Mouse (Mus musculus): ENCODE results near the gene Uhrf1. TPM values are rescaled to one million over a fixed set of nuclear protein-coding genes. Genes with fewer than 3 reads are reported as not detected.

Gene Uhrf1
- polyA plus RNA-seq, 1 experiment = 29.3 TPM

DNA sequence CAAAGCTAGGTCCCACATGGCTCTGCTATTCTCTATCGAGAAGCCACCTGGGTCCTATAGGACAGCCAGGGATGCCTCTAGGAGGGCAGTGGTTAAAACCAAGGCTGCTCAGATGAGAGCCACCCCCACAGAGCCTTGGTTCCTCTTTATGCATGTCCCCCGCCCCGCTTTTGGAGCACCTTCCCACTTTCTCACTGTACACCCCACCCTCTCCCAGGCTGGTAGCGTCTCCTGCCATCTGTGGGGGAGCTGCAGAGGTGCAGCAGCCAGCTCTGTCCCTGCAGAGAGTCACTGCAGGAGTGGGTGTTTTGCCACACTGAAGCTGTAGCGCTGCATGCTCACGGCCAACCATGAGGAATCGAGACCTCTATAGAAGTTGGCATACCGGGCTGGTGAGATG is 19.8 kb upstream of the Uhrf1 start:
- TF ChIP-seq POLR2A (IDR thresholded peaks at IDR 0.05; ENCODE audit: borderline replicate concordance, low read depth, low read length) (no peak), CTCF (IDR thresholded peaks at IDR 0.05; ENCODE audit: low read depth, low read length) (no peak)
- Histone ChIP-seq H3K4me1 (ENCODE audit: control insufficient read depth, insufficient read depth, low read length) (peaks cover 15% of the 10 kb centered on the region), H3K27ac (ENCODE audit: insufficient read depth, low read depth, low read length) (no peak overlapping the region), H3K4me3 (ENCODE audit: insufficient read depth, low read length) (no peak overlapping the region)

DNA sequence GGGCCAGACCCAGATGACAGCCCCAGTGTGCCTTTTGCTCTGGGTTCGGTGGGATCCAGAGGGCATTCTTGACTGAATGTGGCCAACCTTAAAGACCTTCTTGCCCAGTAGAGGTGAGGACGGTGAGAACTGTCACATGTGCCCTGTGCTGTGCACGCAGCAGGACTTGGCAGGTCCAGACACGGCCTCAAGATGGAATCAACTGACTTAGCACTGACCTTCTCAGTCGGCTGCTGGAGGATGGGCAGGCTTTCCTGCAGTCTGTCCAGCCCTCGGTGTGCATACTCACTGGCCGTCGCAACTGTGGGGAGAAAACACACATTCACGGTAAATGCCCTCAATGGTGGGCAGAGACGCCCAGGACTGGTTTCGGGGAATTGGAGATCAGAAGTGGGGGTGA is 17.1 kb upstream of the Uhrf1 start:
- no peak for TF ChIP-seq CTCF (IDR thresholded peaks at IDR 0.05; ENCODE audit: low read depth, low read length)
- TF ChIP-seq POLR2A (IDR thresholded peaks at IDR 0.05; ENCODE audit: borderline replicate concordance, low read depth, low read length) = no peak
- H3K4me1 ChIP-seq (ENCODE audit: control insufficient read depth, insufficient read depth, low read length) = peaks cover 16% of the 10 kb centered on the region
- H3K27ac ChIP-seq (ENCODE audit: insufficient read depth, low read depth, low read length) = no peak overlapping the region
- H3K4me3 ChIP-seq (ENCODE audit: insufficient read depth, low read length) = no peak overlapping the region

DNA sequence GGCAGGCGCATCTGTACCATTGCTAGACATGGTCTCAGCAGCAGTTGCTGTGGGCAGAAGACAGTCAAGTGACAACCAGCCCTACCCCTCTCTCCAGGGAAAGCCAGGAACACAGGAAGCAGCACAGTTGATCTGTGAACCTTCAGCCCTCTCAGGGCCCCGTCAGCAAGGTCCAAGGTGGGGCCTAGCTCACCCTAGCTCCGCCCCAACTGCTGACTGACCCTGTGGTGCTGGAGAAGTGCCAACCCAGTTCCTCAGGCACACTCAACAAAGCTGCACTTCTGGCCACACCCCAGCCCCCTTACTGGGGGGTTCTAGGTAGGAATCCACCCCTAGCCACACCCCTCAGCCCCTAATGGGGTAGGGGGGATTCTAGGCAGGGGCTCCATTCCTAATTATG is 15.3 kb upstream of the Uhrf1 start:
- Histone ChIP-seq H3K4me1 (ENCODE audit: control insufficient read depth, insufficient read depth, low read length) (peaks cover 21% of the 10 kb centered on the region), H3K27ac (ENCODE audit: insufficient read depth, low read depth, low read length) (no peak overlapping the region), H3K4me3 (ENCODE audit: insufficient read depth, low read length) (no peak overlapping the region)
- TF ChIP-seq CTCF (IDR thresholded peaks at IDR 0.05; ENCODE audit: low read depth, low read length) (no peak), POLR2A (IDR thresholded peaks at IDR 0.05; ENCODE audit: borderline replicate concordance, low read depth, low read length) (no peak)

DNA sequence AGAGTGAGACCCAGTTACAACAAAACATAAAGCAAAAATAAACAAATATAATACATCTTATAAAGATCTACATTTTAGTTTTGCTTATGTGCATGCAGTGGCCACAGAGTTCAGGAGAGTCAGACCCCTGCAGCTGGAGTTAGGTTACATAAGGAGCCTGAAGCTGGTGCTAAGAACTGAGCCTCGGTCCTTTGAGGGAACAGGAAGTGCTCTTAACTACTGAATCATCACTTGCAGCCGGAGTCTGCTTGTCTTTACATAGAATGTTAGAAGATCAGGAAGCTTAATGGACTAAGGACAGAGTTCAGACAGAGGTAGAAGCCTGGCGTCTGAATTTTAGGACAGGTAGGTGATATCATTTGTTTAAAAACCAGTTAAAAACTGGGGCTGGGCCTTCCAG is 14.3 kb upstream of the Uhrf1 start:
- Histone ChIP-seq H3K4me3 (ENCODE audit: insufficient read depth, low read length) (peak overlapping the region; percentile 72), H3K4me1 (ENCODE audit: control insufficient read depth, insufficient read depth, low read length) (peaks cover 21% of the 10 kb centered on the region), H3K27ac (ENCODE audit: insufficient read depth, low read depth, low read length) (peak overlapping the region; percentile 82)
- TF ChIP-seq POLR2A (IDR thresholded peaks at IDR 0.05; ENCODE audit: borderline replicate concordance, low read depth, low read length) = no peak
- TF ChIP-seq CTCF (IDR thresholded peaks at IDR 0.05; ENCODE audit: low read depth, low read length) = no peak

DNA sequence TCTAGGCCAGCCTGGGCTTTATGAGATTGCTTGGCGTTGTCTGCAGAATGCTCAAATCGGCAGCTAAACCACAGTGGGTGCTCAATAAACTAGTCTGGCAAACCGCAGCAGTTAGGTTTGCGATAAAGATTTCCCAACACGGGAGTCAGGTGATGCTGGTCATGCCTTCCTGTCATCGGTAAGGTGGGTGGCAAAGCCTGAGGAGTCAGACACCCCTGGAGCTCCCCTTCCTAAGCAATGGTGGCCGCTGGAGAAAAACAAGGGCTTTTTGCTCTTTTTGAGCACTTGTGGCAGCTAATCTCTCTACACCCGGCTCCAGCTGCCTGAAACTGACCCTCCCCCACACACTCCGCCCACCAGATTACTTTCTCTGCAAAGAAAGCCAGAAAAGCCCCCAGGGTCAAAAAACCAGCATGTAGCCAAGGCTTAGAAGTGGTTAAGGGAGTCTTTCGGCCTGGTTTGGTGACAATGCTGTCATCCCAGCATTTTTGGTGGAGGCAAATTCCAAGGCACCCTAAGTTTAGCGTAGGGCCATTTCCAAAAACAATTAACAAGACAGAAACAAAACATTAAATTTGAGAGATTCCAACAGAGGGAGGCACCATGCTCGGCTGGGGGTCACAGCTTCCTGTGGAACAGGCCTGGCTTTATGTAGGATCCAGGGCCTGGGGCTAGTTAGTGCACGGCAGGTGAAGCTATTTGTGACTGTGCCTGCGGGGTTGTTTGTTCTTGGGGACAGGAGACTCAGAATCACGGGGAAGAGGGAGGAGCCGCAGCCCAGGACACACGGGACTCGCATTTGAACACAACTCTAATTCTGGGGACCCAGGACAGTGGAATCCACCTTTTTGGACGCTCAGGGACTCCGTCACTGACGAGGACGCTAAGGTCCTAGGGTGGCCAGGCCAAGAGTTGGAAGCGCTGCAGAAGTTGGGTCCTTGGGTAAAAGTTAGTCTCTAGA is 13.5 kb upstream of the Uhrf1 start:
- H3K27ac ChIP-seq (ENCODE audit: insufficient read depth, low read depth, low read length) = peak overlapping the region; percentile 82
- peak overlapping the region; percentile 72 for H3K4me3 ChIP-seq (ENCODE audit: insufficient read depth, low read length)
- H3K4me1 ChIP-seq (ENCODE audit: control insufficient read depth, insufficient read depth, low read length) = peaks cover 21% of the 10 kb centered on the region

DNA sequence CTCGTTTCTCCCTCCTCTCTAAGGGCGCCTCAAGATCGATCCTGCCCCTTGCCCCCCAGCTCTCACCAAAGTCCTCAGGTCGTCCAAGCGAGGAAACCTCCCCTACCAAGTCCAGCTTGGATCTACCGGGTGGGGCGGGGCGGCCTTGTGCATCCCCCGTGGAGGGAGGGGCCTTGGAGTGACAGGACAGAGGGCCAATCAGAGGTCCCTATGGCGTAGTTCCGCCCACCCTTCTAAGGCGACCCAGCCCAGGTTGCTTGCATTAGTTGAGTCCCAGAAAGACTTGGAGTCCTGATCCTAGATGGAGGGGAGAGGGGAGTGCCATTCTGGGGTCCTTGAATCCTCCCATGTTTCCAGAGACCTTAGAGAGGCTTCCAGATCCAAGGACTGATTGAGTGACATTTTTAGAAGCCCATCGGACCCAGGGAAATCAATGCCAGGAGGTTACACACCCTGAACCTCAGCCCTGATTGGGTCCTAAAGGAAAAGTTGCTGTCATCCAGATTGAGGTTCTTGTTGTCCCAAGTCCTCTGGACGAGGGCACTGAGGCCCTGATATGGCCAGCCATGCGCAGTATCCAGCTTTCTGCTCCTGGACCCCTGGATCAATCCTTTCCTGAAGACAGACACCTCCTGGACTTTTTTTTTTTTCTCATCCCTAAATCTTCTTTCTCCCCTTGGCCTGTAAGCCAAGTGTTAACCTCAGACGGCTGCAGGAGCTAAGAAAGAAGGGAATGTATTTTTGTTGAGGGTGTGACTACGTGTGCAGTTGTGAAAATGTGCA is 12.5 kb upstream of the Uhrf1 start:
- Histone ChIP-seq H3K4me3 (ENCODE audit: insufficient read depth, low read length) (peak overlapping the region; percentile 72), H3K27ac (ENCODE audit: insufficient read depth, low read depth, low read length) (peak overlapping the region; percentile 82), H3K4me1 (ENCODE audit: control insufficient read depth, insufficient read depth, low read length) (peaks cover 21% of the 10 kb centered on the region)
- TF ChIP-seq CTCF (IDR thresholded peaks at IDR 0.05; ENCODE audit: low read depth, low read length) (no peak), POLR2A (IDR thresholded peaks at IDR 0.05; ENCODE audit: borderline replicate concordance, low read depth, low read length) (no peak)

More for the DNA sequence above, 13.5 kb upstream of the Uhrf1 start:
- TF ChIP-seq POLR2A (IDR thresholded peaks at IDR 0.05; ENCODE audit: borderline replicate concordance, low read depth, low read length) (no peak), CTCF (IDR thresholded peaks at IDR 0.05; ENCODE audit: low read depth, low read length) (no peak)

DNA sequence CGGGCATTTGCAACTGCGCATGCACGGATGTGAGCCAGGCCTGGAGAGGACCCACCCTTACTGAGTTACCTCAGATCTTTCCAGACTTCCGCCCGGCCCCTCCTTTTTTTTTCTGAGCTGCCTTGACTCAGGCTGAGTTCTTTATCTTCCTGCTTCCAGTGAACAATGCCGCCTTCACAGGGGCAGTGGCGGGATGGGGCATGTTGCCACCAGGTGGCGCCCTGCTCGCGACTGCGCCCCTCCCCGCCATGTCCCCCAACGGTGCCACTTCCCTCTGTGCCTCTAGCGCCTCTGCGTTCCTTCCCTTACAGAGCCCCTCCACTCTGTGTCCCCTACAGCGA is 12.0 kb upstream of the Uhrf1 start:
- Histone ChIP-seq H3K4me3 (ENCODE audit: insufficient read depth, low read length) (peak overlapping the region; percentile 72), H3K4me1 (ENCODE audit: control insufficient read depth, insufficient read depth, low read length) (peaks cover 21% of the 10 kb centered on the region), H3K27ac (ENCODE audit: insufficient read depth, low read depth, low read length) (peak overlapping the region; percentile 78)

DNA sequence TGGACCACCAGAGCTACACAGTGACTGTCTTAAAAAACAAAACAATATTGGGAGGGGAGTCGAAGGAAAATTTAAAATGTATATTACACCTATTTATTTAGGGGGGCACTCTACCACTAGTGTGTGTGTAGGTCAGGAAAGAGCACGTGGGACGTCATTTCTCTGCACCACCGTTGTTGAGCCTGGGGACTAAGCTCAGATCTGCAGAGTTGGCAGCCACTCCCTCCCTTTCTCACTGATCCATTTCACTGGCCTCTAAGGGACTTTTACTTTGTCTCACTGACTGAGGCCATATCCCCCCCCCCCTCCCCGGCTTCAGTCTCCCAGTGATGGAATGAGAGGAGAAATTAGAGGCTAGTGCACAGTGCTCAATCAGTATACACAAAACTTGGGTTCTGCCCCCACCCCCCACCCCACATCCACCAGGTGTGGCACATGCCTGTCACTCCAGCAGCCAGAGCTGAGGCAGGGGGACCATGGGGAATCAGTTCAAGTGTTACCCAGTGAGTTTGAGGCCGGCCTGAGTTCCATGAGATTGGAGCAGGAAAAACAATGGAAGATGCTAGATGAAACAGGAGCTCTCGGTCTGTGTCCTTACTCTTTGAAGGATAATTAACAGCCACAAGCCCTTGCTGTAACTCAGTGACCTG is 11.2 kb upstream of the Uhrf1 start:
- no peak overlapping the region for H3K27ac ChIP-seq (ENCODE audit: insufficient read depth, low read depth, low read length)
- no peak for TF ChIP-seq POLR2A (IDR thresholded peaks at IDR 0.05; ENCODE audit: borderline replicate concordance, low read depth, low read length)
- TF ChIP-seq CTCF (IDR thresholded peaks at IDR 0.05; ENCODE audit: low read depth, low read length) = no peak
- H3K4me3 ChIP-seq (ENCODE audit: insufficient read depth, low read length) = no peak overlapping the region

More for the DNA sequence above, 12.0 kb upstream of the Uhrf1 start:
- TF ChIP-seq CTCF (IDR thresholded peaks at IDR 0.05; ENCODE audit: low read depth, low read length) (peak; percentile 80), POLR2A (IDR thresholded peaks at IDR 0.05; ENCODE audit: borderline replicate concordance, low read depth, low read length) (no peak)

DNA sequence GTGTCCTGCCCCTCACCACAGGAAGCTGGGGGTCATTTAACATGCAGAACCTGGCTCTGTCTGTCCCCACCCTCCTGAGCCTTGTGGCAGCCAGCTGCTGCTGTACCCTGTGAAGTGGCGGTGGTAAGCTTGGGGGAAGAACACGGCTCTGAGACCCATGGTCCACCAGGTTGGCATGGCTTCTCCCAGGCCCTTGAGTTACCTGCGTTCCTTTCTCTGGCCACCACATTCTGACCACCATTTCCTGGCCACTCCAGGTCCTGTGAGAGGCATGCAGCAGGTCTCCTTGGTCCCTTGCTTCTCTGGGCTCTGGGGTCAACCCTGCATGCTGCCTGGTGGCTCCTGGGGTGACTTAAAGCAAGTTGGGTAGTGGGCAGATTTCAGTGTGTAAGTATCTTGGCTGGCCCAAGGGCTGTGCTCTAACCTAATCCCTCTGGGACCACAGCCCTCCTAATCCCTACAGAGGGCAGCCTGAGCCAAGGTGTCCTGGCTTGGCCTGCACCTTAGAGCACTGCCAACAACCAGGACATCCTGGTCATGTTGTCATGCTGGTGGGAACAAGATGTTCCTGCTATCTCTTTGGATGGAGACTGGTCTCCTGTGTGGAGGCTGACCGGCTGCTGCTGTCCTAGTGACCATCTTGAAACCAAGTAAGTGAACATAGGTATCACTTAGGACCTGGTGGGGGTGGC is 10.4 kb upstream of the Uhrf1 start, which contains the start of gene Plin3:
TSS of gene Plin3 (minus strand) at position 343 of the 692 bp plus-strand sequence.
- Histone ChIP-seq H3K4me3 (ENCODE audit: insufficient read depth, low read length) (no peak within 1 kb of the TSS), H3K4me1 (ENCODE audit: control insufficient read depth, insufficient read depth, low read length) (peaks cover 17% of the 10 kb centered on the region), H3K27ac (ENCODE audit: insufficient read depth, low read depth, low read length) (no peak within 1 kb of the TSS)
- TF ChIP-seq POLR2A (IDR thresholded peaks at IDR 0.05; ENCODE audit: borderline replicate concordance, low read depth, low read length) (no peak), CTCF (IDR thresholded peaks at IDR 0.05; ENCODE audit: low read depth, low read length) (no peak)

More for the DNA sequence above, 11.2 kb upstream of the Uhrf1 start:
- H3K4me1 ChIP-seq (ENCODE audit: control insufficient read depth, insufficient read depth, low read length) = peaks cover 21% of the 10 kb centered on the region
